Mouse (Mus musculus) urinary bladder, postnatal 25 days (tissue): ENCODE results near the gene B2m.
"Not testable (repeated sequence)": the region's sequence is repeated elsewhere in the genome, so short reads cannot be mapped to it uniquely, and the experiment has no call there.

Experiments
- DNase-seq: peaks from one replicate; pipeline ENCODE4 v3.0.0; 2022; ENCODE audit warnings: low spot score

The B2m gene

DNA sequence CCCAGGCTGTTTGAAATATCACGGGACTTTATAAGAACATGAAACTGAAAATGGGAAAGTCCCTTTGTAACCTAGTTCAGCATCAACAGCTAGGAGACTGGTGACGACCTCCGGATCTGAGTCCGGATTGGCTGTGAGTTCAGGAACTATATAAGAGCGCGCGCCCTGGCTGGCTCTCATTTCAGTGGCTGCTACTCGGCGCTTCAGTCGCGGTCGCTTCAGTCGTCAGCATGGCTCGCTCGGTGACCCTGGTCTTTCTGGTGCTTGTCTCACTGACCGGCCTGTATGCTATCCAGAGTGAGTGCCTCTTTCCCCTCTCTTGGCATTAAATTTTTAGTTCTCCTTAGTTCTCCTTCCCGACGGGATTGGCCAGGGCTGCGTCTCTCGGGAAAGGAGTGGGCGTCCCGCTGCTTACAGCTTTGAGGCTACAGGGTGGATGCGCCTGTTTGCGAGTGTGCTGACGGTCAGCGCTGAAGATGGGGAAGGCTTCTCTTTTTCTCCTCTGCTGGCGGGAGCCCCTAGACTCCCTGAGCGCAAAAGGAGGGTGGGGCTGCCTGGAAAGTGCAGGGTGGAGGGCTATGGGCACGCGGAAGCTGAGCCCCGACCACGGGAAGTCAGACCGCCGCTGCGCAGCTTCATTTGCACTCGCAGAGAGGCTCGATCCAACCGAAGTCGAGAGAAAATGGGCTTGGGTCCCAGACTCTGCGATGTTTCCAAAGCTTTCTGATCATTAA is at the start of gene B2m:
Gene B2m (plus strand): TSS at position 179 of the 734 bp plus-strand sequence.
- DNase-seq, result peak; percentile 92

DNA sequence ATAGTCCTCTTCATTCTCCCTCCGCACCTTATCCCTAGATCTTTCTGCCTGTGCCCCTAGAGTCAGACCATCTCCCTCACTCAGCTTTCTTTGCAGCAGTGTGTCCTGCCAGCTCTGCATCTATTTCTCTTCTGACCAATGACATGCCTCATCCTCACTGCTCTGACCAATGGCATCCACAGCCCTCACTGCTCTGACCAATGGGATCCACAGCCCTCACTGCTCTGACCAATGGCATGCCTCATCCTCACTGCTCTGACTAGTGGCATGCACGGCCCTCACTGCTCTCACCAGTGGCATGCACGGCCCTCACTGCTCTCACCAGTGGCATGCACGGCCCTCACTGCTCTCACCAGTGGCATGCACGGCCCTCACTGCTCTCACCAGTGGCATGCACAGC is 49.8 kb upstream of the B2m start:
- not testable (repeated sequence) for DNase-seq

DNA sequence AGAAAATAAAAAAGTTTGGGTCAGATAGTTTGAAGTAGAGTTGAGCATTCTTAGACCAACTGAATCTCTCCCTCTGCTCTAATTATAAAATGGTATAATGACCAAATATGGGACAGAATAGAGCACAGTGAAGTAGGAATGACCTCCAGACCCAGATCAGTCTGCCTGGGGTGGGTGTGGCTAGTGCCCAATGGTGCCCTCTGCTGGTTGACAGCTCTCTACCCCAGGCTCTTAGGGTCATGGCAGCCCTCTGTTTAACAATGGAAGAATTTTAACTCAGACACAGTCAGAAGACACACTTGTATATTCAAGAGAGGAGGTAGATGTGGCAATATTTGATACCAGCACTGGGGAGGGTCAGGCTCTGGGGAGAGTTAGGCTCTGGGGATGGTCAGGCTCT is 45.4 kb upstream of the B2m start:
- DNase-seq, result peak; percentile 15

DNA sequence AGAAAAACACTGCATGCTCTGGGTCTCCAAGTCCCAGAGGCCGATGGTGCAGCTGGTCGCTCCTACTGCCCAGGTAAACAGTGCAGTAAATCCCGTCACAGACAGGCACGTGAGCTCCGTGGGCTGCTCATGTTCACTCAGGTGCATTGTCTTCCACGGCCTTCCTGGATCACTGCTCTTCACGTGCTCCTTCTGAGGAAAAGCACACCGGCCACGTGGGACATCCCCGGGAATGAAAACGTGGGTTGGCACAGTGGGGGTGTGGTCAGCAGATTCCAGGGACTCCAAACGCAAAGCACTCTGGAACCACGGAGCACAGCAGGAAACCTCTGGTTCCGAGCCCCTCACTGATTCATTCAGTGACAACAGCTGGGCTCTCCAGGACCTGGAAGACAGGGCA is 39.4 kb upstream of the B2m start:
- no peak for DNase-seq

DNA sequence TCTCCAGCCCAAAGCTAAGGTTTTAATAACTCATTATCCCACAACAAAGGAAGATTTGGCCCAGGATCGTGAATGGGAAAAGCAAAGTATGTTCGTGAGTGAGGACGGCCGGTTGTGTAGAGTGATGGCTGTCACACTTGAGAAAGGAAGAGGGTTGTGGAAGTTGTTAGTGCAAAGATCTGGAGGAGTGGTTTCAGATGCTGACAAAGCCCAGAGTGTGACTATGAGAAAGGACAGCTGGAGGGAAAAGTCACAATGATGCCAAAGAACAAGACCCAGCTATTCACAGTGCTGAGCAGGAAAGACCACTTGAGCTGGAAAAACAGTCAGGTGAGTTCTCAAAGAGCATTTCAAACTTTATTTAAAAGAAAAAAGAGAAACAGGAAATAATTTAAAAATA is 37.8 kb upstream of the B2m start:
- no peak for DNase-seq

DNA sequence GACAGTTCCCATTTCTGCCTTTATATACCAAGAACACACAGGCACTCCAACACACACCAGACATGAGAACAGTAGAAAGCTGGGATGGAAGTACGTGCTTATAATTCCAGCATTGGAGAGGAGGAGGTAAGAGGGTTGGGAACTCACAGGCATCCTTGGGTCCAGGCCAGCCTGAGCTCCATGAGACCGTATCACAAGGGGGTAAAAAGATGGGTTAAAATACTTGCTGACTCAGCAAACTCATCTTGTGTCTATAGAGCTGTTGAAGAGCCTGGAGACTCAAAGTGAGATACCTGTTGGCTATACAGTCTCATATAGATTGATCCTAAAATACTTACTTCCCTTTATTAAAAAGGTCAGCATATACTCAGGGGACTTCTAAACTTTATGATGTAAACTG is 30.6 kb upstream of the B2m start:
- DNase-seq, result no peak

DNA sequence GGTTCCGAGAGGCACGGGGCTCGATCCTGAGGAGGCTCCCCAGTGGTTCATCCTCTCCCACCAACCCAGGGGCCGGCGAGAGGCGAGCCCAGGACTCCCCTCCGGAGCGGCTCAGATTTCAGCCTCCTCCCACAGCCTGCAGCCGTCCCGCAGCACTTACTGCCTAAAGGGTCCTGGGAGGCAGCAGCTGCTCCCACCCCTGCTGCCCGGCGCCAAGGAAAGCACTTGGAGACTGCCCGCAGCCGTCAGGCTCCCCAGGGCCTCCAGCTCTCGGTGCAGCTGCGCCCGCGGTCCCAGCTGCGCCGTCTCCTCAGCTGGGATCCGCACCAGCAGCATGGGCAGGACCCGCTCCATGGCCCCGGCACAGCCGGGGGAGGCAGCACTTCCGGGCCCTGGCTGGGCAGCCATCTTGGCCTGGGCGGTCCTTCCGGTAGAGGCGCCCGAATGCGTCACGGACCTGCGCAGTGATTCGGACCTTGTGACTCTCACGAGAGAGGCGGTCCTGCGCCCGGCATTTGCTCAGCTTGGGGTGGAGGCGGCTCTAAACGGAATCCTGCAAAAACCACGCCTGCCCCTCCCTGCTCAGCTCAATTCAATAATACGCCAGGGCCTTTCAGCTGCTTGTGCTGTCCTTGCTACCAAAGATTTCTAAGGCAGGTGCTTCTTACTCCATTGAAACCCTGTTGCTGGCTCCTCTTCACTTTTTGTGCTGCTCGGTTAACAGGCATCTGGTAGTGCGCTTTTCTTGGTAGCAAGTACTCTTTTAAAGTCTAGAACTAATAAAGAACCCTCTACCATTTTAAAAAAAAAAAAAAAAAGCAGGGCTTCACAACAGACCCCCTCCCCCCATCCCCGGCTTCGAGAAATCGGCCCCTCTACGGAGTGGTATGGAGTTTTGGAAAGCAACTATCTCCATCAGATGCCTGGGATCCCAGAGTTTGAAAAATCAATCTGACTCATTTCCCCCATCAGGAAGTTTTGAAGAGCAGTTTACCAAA is 29.2 kb upstream of the B2m start, which contains the start of gene Spg11:
Gene Spg11 (minus strand): TSS at position 426 of the 998 bp plus-strand sequence.
- peak; percentile 93 for DNase-seq

DNA sequence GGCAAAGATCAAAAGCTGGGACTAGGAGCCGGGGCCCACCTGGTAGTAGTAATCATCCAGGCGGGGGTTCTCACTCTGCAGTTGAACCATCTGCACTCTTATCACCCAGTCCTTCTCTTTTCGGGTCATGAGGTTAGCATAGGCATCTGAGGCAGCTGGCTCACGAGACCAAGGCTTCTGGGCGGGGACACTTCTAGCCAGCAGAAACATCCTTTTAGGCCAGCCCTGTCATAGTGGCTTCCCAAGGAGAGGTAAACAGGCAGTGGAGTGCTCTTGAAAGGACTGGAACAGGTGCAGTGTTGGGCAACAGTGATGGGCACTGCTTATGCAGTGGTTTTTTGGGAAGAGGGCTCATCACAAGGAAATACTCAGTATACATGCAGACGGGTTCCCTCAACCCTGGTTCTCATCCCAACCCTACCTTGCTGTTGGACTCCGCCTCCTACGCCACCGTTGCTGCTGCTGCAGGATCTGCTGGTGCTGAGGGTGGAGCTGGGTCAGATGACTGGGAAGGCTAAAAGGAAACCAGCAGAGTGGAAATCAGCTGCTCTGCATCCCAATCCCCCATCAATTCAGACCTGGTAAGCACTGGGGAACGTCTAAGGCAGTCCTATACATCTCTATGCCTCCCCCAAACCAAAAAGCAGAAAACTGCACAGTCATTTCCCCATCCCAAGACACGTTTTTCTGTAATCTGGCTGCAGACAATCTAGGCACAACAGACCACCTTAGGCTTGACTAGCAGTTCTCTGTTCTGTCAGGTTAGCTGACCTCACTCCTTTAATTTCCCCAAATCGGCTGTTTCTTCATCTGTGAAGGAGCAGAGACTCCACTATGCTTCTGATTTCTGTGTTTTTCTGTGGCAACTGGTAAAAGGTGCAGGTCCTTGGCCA is 21.6 kb upstream of the B2m start:
- DNase-seq, result no peak

DNA sequence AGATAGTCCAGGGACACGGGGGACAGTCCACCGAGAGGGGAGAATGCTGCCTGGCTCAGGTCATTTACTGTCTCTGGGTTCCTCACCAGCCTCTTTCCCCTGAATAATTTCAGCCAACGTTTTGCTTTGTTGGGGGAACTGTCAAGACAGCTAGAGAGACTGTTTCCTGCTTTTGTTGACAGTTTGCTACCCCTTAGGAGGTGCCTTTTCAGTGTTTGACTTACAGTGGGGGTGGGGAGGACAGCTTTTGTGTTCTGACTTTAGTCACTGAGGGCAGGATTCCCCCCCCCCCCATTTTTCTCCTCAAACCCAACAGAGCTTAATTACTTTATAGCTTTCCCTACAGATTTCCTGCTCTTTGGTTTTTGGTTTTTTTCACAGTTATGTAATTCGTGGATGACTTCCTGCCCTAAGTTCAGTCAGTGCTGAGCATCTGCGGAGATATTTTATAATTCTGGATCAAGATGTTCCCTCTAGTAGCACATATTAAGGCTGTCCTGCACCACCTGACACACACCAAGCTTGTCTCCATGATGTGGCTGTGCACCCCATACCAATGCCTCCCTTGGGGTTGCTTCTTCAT is 20.6 kb upstream of the B2m start:
- no peak for DNase-seq

DNA sequence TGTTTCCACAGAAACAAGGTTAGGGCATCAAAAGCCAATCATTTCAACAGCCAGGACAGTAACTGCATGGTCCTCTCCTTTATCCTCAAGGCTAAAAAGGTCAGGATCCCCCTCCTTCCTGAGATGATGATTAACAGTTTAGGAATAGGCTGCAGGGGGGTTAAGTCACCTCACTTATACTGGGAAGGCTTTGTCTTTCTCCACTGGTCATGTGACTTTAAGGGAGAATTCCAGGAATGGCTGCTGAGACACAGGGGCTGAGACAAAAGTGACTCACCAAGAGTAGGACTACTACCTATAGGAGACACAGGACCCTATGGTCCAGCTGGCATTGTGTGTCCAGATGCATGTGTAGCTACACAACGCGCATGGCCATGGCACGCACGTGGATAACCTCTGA is 19.9 kb upstream of the B2m start:
- no peak for DNase-seq

DNA sequence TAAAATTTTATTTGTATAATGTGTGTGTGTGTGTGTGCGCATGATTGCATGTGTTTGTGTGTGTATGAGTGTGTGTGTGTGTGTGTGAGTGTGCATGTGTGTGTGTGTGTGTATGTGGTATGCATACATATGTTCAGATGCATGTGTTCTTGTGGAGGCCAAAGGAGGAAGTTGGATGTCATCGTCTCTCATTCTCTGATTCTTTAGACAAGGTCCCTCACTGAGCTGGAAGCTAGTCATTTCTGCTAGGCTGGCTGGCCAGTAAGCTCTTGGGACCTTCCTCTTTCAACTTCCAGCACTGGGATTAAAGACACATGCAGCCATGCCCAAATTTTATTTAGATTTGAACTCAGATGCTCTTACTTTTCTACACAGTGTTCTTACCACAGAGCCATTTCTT is 15.4 kb upstream of the B2m start:
- DNase-seq, result no peak

DNA sequence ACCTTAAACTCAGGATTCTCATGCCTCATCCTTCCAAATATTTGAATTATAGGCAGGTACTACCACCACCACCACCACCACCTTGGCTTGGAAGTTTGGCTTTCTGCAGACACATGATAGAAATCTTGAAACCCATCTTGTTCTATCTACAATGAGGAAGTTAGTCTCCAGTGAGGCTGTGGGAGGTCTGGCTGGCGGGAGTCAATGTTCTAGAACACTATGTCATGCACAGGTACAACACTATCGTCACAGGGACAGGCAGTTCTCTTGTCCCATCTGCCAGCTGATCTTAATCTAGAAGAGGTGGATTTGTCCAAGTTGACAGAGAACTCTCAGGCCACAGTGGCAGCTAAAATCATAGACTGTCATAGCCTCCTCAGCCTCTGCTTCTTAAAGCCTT is 14.9 kb upstream of the B2m start:
- DNase-seq, result no peak

DNA sequence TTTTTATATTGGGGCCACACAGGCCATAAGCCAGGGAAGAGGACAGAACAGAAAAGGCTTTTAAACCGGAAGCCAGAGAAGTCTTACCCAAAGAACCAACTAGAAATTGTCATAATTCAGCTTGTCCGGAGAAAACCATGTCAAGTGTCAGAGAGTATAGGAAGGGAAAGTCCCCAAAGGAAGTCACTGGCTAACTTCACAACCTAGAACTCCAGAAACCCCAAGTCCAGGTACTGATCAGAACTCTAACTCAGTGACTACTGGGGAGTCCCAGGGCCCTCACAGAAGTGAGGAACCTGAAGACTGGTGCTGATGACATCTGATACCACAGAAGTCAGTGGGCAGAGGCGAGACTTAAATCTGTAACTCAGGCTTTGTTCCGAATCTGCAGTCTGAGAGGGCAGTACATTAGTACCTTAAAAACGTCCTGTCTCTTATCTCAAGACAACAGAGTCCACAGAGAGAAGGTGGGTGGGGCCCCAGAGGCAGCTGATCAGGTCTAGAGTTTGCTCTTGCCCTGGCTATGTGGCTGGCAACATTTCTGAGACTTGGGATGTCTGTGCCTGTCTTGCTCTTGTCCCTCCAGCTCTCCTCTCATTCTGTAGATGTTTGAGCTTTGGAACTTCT is 9.5 kb upstream of the B2m start:
- no peak for DNase-seq

DNA sequence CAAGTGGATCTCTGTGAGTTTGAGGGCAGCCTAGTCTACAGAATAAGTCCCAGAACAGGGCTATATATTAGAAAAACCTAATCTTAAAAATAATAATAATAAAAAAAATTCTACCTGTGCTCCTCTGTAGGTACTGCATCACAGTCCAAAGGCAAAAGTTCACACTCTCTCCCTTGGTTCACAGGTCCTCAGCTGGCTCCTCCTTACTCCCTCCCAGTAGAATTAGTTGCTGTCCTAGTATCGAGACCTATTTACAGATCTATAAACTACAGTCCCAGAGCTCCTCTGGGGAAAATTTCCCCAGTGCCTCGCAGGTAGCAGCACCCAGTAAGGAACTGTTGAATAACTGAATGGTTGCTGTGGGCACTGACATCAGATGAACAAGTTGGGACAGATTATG is 6.7 kb upstream of the B2m start:
- DNase-seq, result no peak

DNA sequence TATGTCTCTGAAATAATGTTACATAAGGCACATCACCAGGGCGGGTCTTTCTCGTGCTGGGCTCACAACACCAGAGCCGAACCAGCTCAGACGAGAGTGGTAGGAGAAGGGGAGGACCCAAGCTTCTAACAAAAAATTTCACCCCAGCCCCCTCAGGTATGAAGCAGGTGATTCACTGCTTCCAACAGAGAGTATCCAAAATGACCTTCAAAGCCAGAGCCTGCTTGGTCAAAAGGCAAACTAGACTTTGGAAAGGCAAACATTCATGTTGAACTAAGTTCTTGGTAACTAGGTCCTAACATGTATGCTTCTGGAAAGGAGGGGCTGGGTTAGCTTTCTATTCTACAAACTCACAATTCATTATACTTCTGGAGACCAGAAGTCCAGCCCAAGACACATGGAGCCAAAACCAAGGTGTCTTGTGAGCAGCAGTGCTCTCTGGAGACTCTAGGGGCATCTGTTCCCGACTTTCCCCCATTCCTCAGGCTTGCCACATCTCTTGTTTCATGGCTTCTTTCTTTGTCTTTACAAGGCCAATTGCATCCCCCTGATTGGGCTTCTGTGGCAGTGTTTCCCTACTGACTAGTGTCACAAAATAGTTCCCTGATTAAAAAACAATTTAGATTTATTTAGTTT is 6.0 kb upstream of the B2m start:
- DNase-seq, result no peak

DNA sequence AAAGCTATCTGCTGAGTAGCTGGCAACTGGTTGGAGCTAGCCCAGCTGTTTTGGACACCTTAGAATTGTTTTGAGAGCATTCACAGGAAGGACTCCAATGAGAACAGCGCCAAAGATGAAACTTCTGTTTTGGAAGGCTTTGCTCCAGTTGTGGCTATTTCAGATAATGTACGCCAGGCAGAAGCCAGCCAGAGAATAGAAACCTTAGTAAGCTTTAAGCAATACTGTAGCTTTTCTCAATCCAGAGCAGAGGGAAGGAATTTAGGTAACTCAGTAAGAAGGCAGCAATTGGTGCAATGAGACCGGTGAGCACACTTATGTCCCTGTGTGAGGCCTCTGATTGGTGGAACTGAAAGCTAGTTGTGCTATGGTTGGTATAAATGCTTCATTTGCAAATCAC is 4.4 kb upstream of the B2m start:
- no peak for DNase-seq

DNA sequence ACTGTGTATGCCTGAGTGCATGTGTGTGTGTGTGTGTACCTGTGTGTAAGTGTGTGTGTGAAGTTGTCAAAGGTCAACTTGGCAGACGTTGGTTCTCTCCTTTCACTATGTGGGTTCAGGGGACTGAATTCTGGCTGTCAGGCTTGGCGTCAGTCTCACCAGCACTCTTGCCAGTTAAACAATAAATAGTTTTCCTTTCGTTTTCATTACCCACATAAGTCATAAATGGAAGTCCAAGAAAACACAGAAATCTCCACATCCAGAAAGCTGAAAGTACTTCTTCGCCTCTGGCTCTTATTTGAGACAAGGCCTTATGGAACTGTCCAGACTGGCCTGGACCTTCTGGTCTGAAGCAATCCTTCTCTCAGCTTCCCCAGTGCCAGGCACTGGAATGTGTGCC is 1.7 kb upstream of the B2m start:
- DNase-seq, result no peak

DNA sequence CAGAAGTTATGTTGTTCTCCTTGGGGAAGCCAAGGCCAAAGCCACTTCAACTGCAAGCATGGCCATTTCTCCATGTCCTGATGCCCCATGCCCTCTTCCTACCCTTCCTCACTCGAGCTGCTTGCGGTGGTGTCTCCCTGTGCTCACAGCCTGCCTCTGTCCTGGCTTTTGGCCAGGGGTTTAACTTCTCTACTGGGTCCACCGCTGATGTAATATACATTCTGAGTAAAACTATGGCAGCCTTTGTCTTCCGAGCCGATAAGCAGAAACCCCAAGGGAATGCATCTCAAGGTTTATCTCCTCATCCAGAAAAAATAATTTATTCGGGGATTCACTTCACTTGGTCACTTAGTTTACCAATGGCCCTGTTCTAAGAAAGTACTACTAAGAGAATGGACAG is 799 bp upstream of the B2m start:
- DNase-seq, result no peak

DNA sequence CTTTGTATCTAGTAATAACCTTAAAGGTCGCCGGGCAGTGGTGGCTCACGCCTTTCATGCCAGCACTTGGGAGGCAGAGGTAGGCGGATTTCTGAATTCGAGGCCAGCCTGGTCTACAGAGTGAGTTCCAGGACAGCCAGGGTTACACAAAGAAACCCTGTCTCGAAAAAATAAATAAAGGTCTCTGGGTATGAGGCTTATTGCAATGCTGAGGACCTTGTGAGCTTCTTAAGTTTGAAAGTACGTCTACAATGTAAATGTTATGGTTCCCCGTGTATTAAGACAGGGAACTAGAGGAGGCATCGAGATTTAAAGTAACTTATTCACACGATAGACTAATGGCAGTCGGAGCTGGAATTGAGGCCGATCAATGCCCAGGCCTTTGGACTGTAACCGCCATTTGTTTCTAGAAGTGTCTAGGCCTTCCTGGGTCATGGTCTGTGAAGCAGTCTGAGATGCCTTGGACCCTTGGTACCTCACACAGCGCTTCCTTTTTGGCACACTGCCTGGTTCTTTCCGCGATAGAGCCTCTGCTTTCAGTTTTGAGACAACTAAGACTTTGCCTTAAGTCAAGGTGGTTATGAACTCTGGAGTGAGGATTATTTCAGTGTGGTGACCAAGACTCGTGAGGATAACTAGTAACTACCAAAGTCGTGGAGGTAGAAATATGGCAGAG is 894 bp downstream of the B2m start:
- peak; percentile 35 for DNase-seq

DNA sequence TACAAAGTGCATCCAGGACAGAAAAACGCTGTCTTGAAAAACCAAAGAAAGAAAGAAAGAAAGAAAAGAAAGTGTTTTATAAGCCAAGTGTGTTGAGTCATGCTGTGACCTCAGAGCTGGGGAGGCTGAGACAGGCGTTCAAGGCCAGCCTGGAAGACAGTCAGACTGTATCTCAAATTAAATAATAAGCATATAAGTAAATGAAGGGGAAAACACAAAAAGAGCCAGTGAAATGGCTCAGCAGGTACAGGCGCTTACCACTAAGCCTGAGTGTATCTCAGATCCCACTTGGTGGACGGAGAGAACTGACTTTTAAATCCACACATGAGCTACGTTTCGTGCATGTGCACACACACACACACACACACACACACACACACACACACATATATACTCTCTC is 1.8 kb downstream of the B2m start:
- DNase-seq, result no peak
